Mouse (Mus musculus) hindbrain, embryonic 10.5 days (tissue): Measurements from ENCODE around the gene Dhx29. TPM values are rescaled to one million over a fixed set of nuclear protein-coding genes. Genes with fewer than 3 reads are reported as not detected.
A peak's percentile ranks its signal among the peaks of the same experiment; 100 is the strongest.

ENCODE experiments used
- DNase-seq: peaks from one replicate; pipeline ENCODE4 v3.0.0-alpha.2; 2017; ENCODE audit warnings: low spot score
- H3K27ac ChIP-seq: fragments of 300-500 bp; sonication (generic); 2 replicates; pipeline ENCODE4 v1.5.1; 2016; ENCODE audit warnings: mild to moderate bottlenecking, moderate library complexity
- H3K27me3 ChIP-seq: fragments of 300-500 bp; sonication (generic); 2 replicates; pipeline ENCODE4 v1.6.1; 2016; ENCODE audit warnings: mild to moderate bottlenecking; ENCODE audit not compliant: poor library complexity, insufficient read depth, severe bottlenecking
- H3K36me3 ChIP-seq: fragments of 300-500 bp; sonication (generic); 2 replicates; pipeline ENCODE4 v1.6.1; 2016; ENCODE audit warnings: mild to moderate bottlenecking, moderate library complexity
- H3K4me1 ChIP-seq: fragments of 300-500 bp; sonication (generic); replicated peaks from 2 replicates; pipeline ENCODE4 v1.6.1; 2016; ENCODE audit warnings: mild to moderate bottlenecking
- H3K4me3 ChIP-seq: fragments of 300-500 bp; sonication (generic); 2 replicates; pipeline ENCODE4 v1.5.1; 2016; ENCODE audit warnings: mild to moderate bottlenecking, moderate library complexity
- H3K9me3 ChIP-seq: fragments of 300-500 bp; sonication (generic); 2 replicates; pipeline ENCODE4 v1.6.1; 2016; ENCODE audit warnings: mild to moderate bottlenecking, moderate library complexity
- WGBS: fragments of 180-500 bp; shearing (Covaris S2); methylation state at CpG from one replicate; pipeline ENCODE4 v1.1.7; 2016; 5-methylcytosine and 5-hydroxymethylcytosine counted together
- polyA plus RNA-seq: library from polyadenylated mRNA; unstranded; fragments of >200 nt; fragmentation: Nextera tagmentation; extraction: Ambion mirVana; gene quantifications from 2 replicates; pipeline ENCODE4 v1.2.1, GENCODE M21; 2016

Gene Dhx29
- polyA plus RNA-seq, 1 experiment from 2014 or later, result 26.3 TPM

DNA sequence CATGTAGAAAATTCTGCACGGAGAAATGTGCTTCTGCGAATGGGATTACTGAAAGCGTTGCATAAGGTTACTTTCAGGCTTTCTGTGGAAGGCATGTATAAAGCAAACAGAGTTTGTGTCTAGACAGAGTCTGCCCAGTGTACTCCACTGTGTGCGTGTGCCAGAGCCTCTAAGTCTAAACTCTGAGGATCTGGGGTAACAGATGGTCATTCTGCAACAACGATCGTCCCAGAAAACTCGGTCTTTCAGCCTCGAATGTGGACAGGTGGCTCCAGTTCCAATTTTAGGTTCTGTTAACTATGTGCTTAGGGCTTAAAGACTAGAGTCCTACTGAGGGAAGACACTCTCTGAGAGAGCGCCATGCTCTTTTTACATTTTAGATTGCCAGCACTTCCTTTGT, 18.1 kb downstream of the Dhx29 start:
- no peaks in the 10 kb centered on the region for H3K9me3 ChIP-seq
- H3K4me1 ChIP-seq, result no peaks in the 10 kb centered on the region
- DNase-seq, result no peak
- H3K36me3 ChIP-seq, result peaks cover 91% of the 10 kb centered on the region
- H3K27ac ChIP-seq, result no peak overlapping the region
- H3K27me3 ChIP-seq, result no peaks in the 10 kb centered on the region
- WGBS, result 95% methylated on average over 9 of the region's 9 CpGs
- no peak overlapping the region for H3K4me3 ChIP-seq

DNA sequence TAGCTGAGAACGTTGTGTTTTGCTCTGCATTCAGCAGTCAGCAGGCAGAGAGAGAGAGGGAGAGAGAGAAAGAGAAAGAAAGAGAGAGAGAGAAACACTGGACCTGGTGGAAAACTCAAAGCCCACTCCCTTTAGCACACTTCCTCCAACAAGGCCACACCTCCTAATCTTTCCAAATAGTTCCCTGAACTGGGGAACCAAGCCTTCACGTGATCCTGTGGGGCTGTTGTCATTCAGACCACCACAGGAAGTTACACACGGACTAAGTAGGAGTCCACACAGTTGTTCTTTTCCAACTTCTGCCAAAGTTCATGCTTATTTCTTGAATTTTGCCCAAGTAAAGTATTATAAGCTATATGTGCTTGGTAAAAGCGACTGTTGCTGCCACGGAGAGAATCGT, 18.6 kb downstream of the Dhx29 start:
- DNase-seq, result no peak
- no peak overlapping the region for H3K27ac ChIP-seq
- no peak overlapping the region for H3K4me3 ChIP-seq

DNA sequence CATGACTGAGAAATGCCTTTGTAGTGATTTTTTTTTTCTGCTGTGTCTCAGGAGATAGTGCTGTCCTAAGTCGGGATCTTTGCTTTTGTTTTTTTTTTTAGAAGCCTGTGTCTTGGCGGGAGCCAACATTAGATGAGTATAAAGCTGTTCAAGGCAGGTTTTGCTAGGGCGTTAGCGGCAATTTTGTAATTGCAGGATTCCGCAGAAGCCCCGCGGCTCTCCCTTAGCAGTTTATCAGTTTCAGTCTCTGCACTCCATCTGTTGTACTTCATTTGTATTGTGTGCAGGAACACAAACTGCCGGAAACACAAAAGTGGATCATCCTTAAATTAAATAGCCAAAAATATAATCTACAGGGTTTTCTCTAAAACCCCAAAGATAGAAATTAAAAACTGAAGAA, 26.8 kb downstream of the Dhx29 start:
- H3K27me3 ChIP-seq, result no peaks in the 10 kb centered on the region
- H3K27ac ChIP-seq, result no peak overlapping the region
- H3K4me3 ChIP-seq, result no peak overlapping the region
- no peaks in the 10 kb centered on the region for H3K4me1 ChIP-seq
- no peaks in the 10 kb centered on the region for H3K9me3 ChIP-seq
- 94% methylated on average over 8 of the region's 8 CpGs for WGBS
- no peak for DNase-seq
- peaks cover 94% of the 10 kb centered on the region for H3K36me3 ChIP-seq

More for the DNA sequence above, 18.6 kb downstream of the Dhx29 start:
- Histone ChIP-seq H3K27me3 (no peaks in the 10 kb centered on the region), H3K9me3 (no peaks in the 10 kb centered on the region), H3K36me3 (peaks cover 95% of the 10 kb centered on the region), H3K4me1 (no peaks in the 10 kb centered on the region)
- WGBS, result 91% methylated on average over 6 of the region's 6 CpGs

DNA sequence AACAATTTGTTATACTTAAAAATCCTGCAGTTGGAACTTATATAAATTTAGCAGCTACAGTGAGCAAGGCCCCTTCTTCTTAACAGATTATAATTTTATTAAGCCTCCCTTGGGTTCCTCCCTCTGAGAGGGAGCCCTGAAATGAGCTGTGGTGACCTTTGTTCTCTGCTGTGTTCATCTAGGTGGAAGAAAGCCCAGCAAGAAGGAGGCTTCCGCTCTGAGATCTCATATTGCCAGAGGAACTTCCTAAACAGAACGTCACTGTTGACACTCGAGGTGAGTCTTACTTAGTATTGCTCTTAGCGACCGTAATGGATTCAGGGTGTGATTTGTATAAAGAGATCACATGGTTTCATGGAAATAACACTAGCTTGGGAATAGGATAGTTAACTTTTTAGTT, 35.8 kb downstream of the Dhx29 start:
- Histone ChIP-seq H3K9me3 (no peaks in the 10 kb centered on the region), H3K27me3 (no peaks in the 10 kb centered on the region), H3K4me1 (no peaks in the 10 kb centered on the region), H3K27ac (no peak overlapping the region), H3K36me3 (peaks cover 89% of the 10 kb centered on the region), H3K4me3 (no peak overlapping the region)
- DNase-seq, result no peak
- WGBS, result 88% methylated on average over 5 of the region's 5 CpGs

DNA sequence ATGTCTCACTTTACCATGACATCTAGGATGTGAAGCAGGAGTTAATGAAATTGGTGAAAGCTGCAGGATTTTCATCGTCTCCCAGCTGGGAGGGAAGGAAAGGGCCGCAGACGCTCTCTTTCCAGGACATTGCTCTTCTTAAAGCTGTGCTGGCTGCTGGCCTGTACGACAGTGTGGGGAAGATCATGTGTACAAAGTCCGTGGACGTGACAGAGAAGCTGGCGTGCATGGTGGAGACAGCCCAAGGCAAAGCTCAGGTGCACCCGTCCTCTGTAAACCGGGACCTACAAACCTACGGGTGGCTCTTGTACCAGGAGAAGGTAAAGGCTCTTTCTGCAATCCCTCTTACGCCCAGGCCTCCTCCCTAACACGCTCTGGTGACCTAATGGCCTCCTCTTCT, 37.2 kb downstream of the Dhx29 start:
- H3K27ac ChIP-seq, result no peak overlapping the region
- no peaks in the 10 kb centered on the region for H3K27me3 ChIP-seq
- no peaks in the 10 kb centered on the region for H3K9me3 ChIP-seq
- H3K4me1 ChIP-seq, result no peaks in the 10 kb centered on the region
- peaks cover 91% of the 10 kb centered on the region for H3K36me3 ChIP-seq
- H3K4me3 ChIP-seq, result no peak overlapping the region
- 92% methylated on average over 12 of the region's 12 CpGs for WGBS
- DNase-seq, result no peak

DNA sequence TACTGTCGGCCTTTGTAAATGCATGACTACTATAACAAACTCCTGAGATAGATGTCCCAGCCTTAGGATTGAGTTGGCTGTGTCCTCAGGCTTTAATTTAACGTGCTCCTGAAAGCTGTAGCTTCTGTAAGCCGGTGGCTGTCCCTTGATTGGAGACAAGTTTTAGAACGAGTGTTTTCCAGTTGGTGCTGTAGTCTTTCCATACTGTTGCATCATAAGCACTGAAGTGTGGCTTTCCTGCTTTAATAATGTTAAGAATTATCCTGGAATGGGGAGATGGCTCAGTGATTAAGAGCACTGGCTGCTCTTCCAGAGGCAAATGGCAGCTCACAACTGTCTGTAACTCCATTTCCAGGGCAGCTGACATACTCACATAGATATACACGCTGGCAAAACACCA, 40.0 kb downstream of the Dhx29 start:
- H3K4me3 ChIP-seq, result no peak overlapping the region
- WGBS, result 92% methylated on average over 5 of the region's 5 CpGs
- no peak overlapping the region for H3K27ac ChIP-seq
- no peak for DNase-seq
- H3K36me3 ChIP-seq, result peaks cover 72% of the 10 kb centered on the region
- no peaks in the 10 kb centered on the region for H3K9me3 ChIP-seq
- no peaks in the 10 kb centered on the region for H3K27me3 ChIP-seq
- H3K4me1 ChIP-seq, result no peaks in the 10 kb centered on the region

DNA sequence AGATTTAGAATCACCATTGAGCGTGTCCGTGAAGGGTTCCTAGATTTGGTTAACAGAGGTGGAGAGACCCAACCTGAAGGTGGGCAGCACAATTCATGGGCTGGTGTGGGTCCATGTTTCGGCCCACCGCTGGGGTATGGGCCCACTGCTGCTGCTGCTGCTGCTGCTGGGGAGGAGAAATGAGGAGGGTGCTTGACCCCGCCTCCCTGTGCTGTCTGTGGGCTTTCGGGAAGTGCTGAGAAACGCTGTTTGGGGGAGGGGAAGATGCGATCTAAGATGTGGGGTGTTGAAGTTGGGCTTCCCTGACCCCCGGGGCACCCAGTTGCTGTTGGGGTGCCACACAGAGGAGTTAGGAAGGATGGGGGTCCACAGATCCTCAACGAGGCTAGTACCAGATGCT, 49.5 kb downstream of the Dhx29 start:
- WGBS, result 40% methylated on average over 10 of the region's 10 CpGs

DNA sequence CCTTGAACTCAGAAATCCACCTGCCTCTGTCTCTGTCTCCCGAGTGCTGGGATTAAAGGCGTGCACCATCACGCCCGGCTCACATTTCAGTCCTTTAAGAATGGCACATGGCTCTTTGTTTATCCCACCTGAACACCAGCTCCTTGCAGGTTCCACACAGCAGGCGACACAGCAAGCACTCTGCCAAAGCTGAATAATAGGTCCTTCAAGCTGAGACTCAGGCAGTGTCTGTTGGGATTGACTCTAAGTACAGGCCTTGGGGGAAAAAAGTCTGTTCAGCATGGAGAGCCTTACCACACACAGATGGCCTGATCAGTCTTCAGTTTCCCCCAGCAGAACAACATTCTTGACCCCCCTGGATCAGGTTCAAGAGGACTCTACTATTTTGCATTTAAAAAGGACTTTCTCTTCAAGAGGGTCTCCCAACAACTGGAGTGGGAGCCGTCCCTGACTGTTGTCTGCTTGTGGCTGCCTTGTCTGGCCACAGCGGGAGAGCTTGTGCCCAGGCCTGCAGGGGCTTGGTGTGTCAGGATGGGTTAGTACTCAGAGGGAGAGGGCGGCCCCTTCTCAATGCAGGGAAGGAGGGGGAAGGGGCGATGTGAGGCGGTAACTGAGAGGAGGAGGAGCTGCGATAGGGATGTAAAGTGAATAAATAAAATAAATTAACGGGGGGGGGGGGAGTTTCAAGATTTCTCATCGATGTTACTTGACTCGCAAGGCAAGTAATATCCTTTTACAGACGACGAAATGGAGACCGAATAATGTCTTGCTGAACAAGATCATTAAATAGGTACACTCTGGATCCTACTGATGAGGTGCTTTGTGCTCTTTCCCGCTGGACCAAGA, 58.6 kb downstream of the Dhx29 start:
- H3K4me3 ChIP-seq, result peak overlapping the region; percentile 53
- 2% methylated on average over 18 of the region's 18 CpGs for WGBS
- peaks cover 82% of the 10 kb centered on the region for H3K27me3 ChIP-seq

More for the DNA sequence above, 49.5 kb downstream of the Dhx29 start:
- H3K4me1 ChIP-seq, result peaks cover 5% of the 10 kb centered on the region
- peaks cover 24% of the 10 kb centered on the region for H3K27me3 ChIP-seq
- H3K9me3 ChIP-seq, result no peaks in the 10 kb centered on the region
- H3K36me3 ChIP-seq, result no peaks in the 10 kb centered on the region
- DNase-seq, result no peak
- H3K27ac ChIP-seq, result no peak overlapping the region
- no peak overlapping the region for H3K4me3 ChIP-seq

DNA sequence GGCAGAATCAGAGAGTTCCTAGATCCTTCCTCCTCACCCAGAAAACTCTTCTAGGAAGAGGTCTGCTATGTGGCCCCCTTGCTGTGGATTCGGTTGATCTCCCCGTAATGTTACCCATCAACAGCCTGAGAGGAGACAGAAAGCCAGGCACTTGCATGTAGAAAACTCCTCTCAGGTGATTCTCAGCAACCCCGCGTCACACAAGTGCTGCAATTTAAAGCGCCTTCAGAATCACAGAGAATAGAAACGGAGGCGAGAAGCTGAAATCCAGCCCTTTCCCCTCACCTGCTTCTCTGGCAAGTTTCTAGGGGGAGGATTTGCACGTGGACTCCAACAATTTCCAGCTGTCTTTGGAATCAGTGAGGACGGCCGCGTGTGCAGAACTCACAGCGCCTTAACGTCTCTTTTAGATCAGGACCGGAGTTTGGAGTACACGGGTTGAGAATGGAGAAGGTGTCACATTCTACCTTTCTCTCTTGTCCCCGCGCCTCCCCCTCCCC, 59.2 kb downstream of the Dhx29 start:
- peak; percentile 36 for DNase-seq
- peak overlapping the region; percentile 53 for H3K4me3 ChIP-seq
- H3K36me3 ChIP-seq, result no peaks in the 10 kb centered on the region
- 0 out of 2 replicates have a peak overlapping the region, but pooled peaks have one; percentile 29 for H3K27ac ChIP-seq
- WGBS, result under 1% methylated on average over 17 of the region's 17 CpGs
- no peaks in the 10 kb centered on the region for H3K9me3 ChIP-seq
- H3K4me1 ChIP-seq, result peaks cover 51% of the 10 kb centered on the region
- H3K27me3 ChIP-seq, result peaks cover 88% of the 10 kb centered on the region

More for the DNA sequence above, 58.6 kb downstream of the Dhx29 start:
- Histone ChIP-seq H3K9me3 (no peaks in the 10 kb centered on the region), H3K27ac (peak overlapping the region; percentile 35; the same call in 1 of the 2 replicates), H3K36me3 (no peaks in the 10 kb centered on the region), H3K4me1 (peaks cover 51% of the 10 kb centered on the region)
- peak; percentile 56 for DNase-seq

DNA sequence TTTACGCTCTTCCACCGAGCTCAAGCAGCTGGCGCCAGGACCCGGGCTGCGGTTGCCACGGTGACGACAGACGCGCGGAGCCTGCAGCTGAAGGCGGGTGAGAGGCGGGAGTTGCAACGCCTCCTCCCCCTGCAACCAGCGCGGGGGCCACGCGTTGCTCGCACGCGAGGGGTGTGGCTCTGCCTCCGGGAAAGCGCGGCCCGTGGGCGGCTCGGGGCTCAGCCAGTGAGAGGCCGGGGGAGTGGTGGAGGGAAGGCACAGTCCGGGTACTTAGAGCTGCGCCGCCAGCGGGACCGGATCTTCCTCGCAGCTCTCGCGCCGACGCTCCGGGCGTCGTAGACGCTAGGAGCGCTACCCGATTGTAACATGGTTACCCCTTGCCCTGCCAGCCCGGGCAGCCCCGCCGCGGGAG, 60.3 kb downstream of the Dhx29 start, which contains the start of gene Ccno:
Gene Ccno (plus strand): TSS at position 271 of the 412 bp plus-strand sequence.
- under 1% methylated on average over 47 of the region's 47 CpGs for WGBS
- Histone ChIP-seq H3K36me3 (no peaks in the 10 kb centered on the region), H3K4me1 (peaks cover 51% of the 10 kb centered on the region), H3K27ac (peak within 1 kb of the TSS; percentile 19; the same call in 1 of the 2 replicates), H3K9me3 (no peaks in the 10 kb centered on the region), H3K27me3 (peaks cover 92% of the 10 kb centered on the region), H3K4me3 (peak within 1 kb of the TSS; percentile 53)
- DNase-seq, result peak; percentile 91

DNA sequence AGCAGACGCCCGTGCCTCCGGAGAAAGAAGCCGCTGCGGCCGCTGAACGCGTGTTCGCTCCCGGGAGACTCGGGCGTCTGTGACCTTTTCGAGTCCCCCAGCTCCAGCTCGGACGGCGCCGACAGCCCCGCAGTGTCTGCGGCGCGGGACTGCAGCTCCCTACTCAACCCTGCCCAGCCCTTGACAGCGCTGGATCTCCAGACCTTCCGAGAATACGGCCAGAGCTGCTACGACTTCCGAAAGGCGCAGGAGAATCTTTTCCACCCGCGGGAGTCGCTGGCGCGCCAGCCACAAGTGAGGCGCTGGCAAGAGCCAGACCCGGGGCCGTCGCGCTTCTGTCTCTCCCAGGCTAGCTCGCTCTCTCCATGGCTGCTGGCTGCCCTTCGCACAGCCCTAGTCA, 60.7 kb downstream of the Dhx29 start:
- no peaks in the 10 kb centered on the region for H3K36me3 ChIP-seq
- H3K4me1 ChIP-seq, result peaks cover 51% of the 10 kb centered on the region
- peak overlapping the region; percentile 19; the same call in 1 of the 2 replicates for H3K27ac ChIP-seq
- WGBS, result under 1% methylated on average over 39 of the region's 39 CpGs
- peaks cover 92% of the 10 kb centered on the region for H3K27me3 ChIP-seq
- H3K4me3 ChIP-seq, result peak overlapping the region; percentile 53
- no peaks in the 10 kb centered on the region for H3K9me3 ChIP-seq
- DNase-seq, result no peak

DNA sequence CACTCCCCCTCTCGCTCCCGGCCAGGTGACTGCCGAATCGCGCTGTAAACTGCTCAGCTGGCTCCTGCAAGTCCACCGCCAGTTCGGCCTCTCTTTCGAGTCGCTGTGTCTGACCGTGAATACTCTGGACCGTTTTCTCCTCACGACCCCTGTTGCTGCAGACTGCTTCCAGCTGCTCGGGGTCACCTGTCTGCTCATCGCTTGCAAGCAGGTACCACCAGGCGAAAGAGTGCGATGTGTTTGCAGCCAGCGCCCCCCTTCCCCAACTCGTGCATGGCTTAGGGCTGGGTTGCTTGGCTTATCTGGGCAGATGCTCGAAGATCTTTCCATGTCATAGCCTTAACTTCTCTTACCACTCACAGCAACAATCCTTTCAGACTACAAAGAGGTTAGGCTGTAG, 61.6 kb downstream of the Dhx29 start:
- peak; percentile 33 for DNase-seq
- under 1% methylated on average over 19 of the region's 19 CpGs for WGBS
- Histone ChIP-seq H3K27me3 (peaks cover 92% of the 10 kb centered on the region), H3K4me3 (peak overlapping the region; percentile 53), H3K4me1 (peaks cover 60% of the 10 kb centered on the region), H3K27ac (no peak overlapping the region), H3K9me3 (no peaks in the 10 kb centered on the region), H3K36me3 (no peaks in the 10 kb centered on the region)

DNA sequence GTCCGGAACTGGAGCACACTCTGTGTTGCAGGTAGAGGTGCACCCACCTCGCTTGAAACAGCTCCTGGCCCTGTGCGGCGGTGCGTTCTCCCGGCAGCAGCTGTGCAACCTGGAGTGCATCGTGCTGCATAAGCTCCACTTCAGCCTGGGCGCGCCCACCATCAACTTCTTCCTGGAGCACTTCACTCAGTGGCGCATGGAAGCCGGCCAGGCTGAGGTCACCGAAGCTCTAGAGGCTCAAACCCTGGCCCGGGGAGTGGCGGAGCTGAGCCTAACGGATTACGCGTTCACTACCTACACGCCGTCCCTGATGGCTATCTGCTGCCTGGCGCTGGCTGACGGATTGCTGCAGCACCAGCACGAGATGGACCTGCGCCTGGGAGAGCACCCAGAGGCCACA, 62.3 kb downstream of the Dhx29 start:
- H3K9me3 ChIP-seq, result no peaks in the 10 kb centered on the region
- H3K4me1 ChIP-seq, result peaks cover 67% of the 10 kb centered on the region
- H3K27me3 ChIP-seq, result peaks cover 92% of the 10 kb centered on the region
- WGBS, result 1% methylated on average over 23 of the region's 23 CpGs
- no peak overlapping the region for H3K27ac ChIP-seq
- peak overlapping the region; percentile 53; the same call in 1 of the 2 replicates for H3K4me3 ChIP-seq
- H3K36me3 ChIP-seq, result no peaks in the 10 kb centered on the region
- peak; percentile 52 for DNase-seq
